14 mouse cellular contexts compared by ENCODE assay signal in genomic region chr5:142443994-142444393, GRCm38 (mm10). TPM values are rescaled to one million over a fixed set of nuclear protein-coding genes. Genes with fewer than 3 reads are reported as not detected.
DNase-seq lines count a peak whose midpoint lies in the region; ATAC-seq and TF ChIP-seq lines count a peak whose summit lies in the region.
"Had no signal": no experiment of that assay in that cellular context is flagged by ENCODE, and none has a peak within 500 bp of the region (broad histone marks: within the 10 kb centered on the region; RNA-seq: fewer than 3 reads in every experiment).

No protein-coding gene starts in this region.

- no peaks in the 10 kb centered on the region for H3K9me3 ChIP-seq in intestine, embryonic 15.5 days
- no peaks in the 10 kb centered on the region for H3K9me3 ChIP-seq in intestine, postnatal 0 days (ENCODE audit: control insufficient read depth)
- H3K9me3 ChIP-seq in limb, embryonic 15.5 days: no peaks in the 10 kb centered on the region

- H3K4me2 ChIP-seq in intestine, embryonic 15.5 days (replicated peaks): no peak overlapping the region
- no peak overlapping the region for H3K4me2 ChIP-seq in intestine, postnatal 0 days (replicated peaks; ENCODE audit: low read depth)
- no peak overlapping the region for H3K4me2 ChIP-seq in limb, embryonic 15.5 days

- DNase-seq in spleen, adult 2 months (ENCODE audit: low read depth in 1 of 2, low spot score in 2 of 2): no peak
- no peak for DNase-seq in spleen, postnatal 4 days (ENCODE audit: low spot score in 2 of 2)
- DNase-seq in urinary bladder, postnatal 25 days (ENCODE audit: low spot score): no peak
- DNase-seq in ovary, postnatal 36 days (ENCODE audit: low spot score): no peak
- DNase-seq: cerebellum, adult 18-20 months; forebrain, postnatal 0 days; gastrocnemius, postnatal 10 days; heart, postnatal 4 days; right cerebral cortex, postnatal 25 days had no signal

- no peak for TF ChIP-seq CTCF in intestine, postnatal 0 days (IDR thresholded peaks at IDR 0.05; ENCODE audit: low read depth)
- no peak for TF ChIP-seq CTCF in spleen, adult 2 months (IDR thresholded peaks at IDR 0.05; ENCODE audit: extremely low read depth, insufficient read depth, insufficient read length, insufficient replicate concordance)

- H3K4me1 ChIP-seq in intestine, embryonic 15.5 days (replicated peaks): peaks cover 61% of the 10 kb centered on the region
- peaks cover 11% of the 10 kb centered on the region; the same call in 1 of the 2 replicates for H3K4me1 ChIP-seq in intestine, postnatal 0 days (replicated peaks; ENCODE audit: control insufficient read depth, insufficient read depth, low read length)
- peaks cover 51% of the 10 kb centered on the region for H3K4me1 ChIP-seq in spleen, adult 2 months (ENCODE audit: control insufficient read depth, insufficient read depth, insufficient read length)
- H3K4me1 ChIP-seq in limb, embryonic 15.5 days: peaks cover 81% of the 10 kb centered on the region

- 70% methylated on average over 14 of the region's 14 CpGs for WGBS in intestine, embryonic 15.5 days
- WGBS in intestine, postnatal 0 days: 64% methylated on average over 14 of the region's 14 CpGs
- WGBS in spleen, adult 2 months: 64% methylated on average over 14 of the region's 14 CpGs
- WGBS in limb, embryonic 15.5 days: 76% methylated on average over 14 of the region's 14 CpGs

- no peak overlapping the region for H3K4me3 ChIP-seq in intestine, embryonic 15.5 days (replicated peaks)
- H3K4me3 ChIP-seq in intestine, postnatal 0 days (ENCODE audit: low read depth, low read length): no peak overlapping the region
- H3K4me3 ChIP-seq in spleen, adult 2 months (ENCODE audit: extremely low read depth, insufficient read depth, insufficient read length): no peak overlapping the region
- no peak overlapping the region for H3K4me3 ChIP-seq in limb, embryonic 15.5 days
- H3K4me3 ChIP-seq: myocyte had no signal

- no peak for TF ChIP-seq POLR2A in spleen, adult 2 months (IDR thresholded peaks at IDR 0.05; ENCODE audit: low read depth, low read length)

- H3K27ac ChIP-seq in intestine, embryonic 15.5 days: 0 out of 2 replicates have a peak overlapping the region, but pooled peaks have one; percentile 7
- no peak overlapping the region; the same call in 1 of the 2 replicates for H3K27ac ChIP-seq in intestine, postnatal 0 days (ENCODE audit: low read depth, low read length)
- H3K27ac ChIP-seq in spleen, adult 2 months (ENCODE audit: insufficient read depth, low read length): peak overlapping the region; percentile 52
- 0 out of 2 replicates have a peak overlapping the region, but pooled peaks have one; percentile 24 for H3K27ac ChIP-seq in limb, embryonic 15.5 days

- H3K9ac ChIP-seq in intestine, embryonic 15.5 days: no peak overlapping the region
- H3K9ac ChIP-seq in intestine, postnatal 0 days (ENCODE audit: low read depth, low read length): no peak overlapping the region
- no peak overlapping the region for H3K9ac ChIP-seq in limb, embryonic 15.5 days
- H3K9ac ChIP-seq: forebrain, postnatal 0 days had no signal

- H3K36me3 ChIP-seq in intestine, embryonic 15.5 days: no peaks in the 10 kb centered on the region
- H3K36me3 ChIP-seq in intestine, postnatal 0 days (ENCODE audit: control insufficient read depth, insufficient read depth): peaks cover 5% of the 10 kb centered on the region; the same call in 1 of the 2 replicates
- peaks cover 3% of the 10 kb centered on the region for H3K36me3 ChIP-seq in spleen, adult 2 months (ENCODE audit: control insufficient read depth, insufficient read depth, low read length)
- H3K36me3 ChIP-seq in limb, embryonic 15.5 days: peaks cover 5% of the 10 kb centered on the region

- no peak for ATAC-seq in intestine, embryonic 15.5 days
- no peak for ATAC-seq in intestine, postnatal 0 days
- ATAC-seq in limb, embryonic 15.5 days (ENCODE audit: insufficient number of reproducible peaks, low FRiP score, low TSS enrichment, low read depth): no peak
- ATAC-seq: forebrain, postnatal 0 days; lung, postnatal 0 days had no signal

- H3K27me3 ChIP-seq in intestine, embryonic 15.5 days (replicated peaks): no peaks in the 10 kb centered on the region
- no peaks in the 10 kb centered on the region for H3K27me3 ChIP-seq in intestine, postnatal 0 days (replicated peaks; ENCODE audit: control insufficient read depth, insufficient read depth, low read length)
- no peaks in the 10 kb centered on the region for H3K27me3 ChIP-seq in spleen, adult 2 months (ENCODE audit: control insufficient read depth, insufficient read depth, low read length)
- no peaks in the 10 kb centered on the region for H3K27me3 ChIP-seq in limb, embryonic 15.5 days

RNA-seq across cellular contexts. Expression of gene Ap5z1, which starts 19.8 kb away (rescaled TPM):
- 12.0 and 13.6 TPM in 2 replicates for polyA plus RNA-seq in intestine, embryonic 15.5 days (2015; fragmentation: Nextera tagmentation; extraction: Ambion mirVana)
- polyA plus RNA-seq in intestine, postnatal 0 days (2015; fragmentation: Nextera tagmentation; extraction: Ambion mirVana): 9.0 and 9.8 TPM in 2 replicates
- polyA plus RNA-seq in spleen, adult 2 months (2012; rRNA removed): 58.4 and 74.0 TPM in 2 replicates
- polyA plus RNA-seq in limb, embryonic 15.5 days (2015; fragmentation: Nextera tagmentation; extraction: Ambion mirVana): 9.8 and 9.9 TPM in 2 replicates

RNA-seq across cellular contexts. Expression of gene Foxk1, which starts 42.7 kb away (rescaled TPM):
- 4.3 and 5.3 TPM in 2 replicates for polyA plus RNA-seq in intestine, embryonic 15.5 days (2015; fragmentation: Nextera tagmentation; extraction: Ambion mirVana)
- 2.6 and 4.5 TPM in 2 replicates for polyA plus RNA-seq in intestine, postnatal 0 days (2015; fragmentation: Nextera tagmentation; extraction: Ambion mirVana)
- 39.2 and 133 TPM in 2 replicates for polyA plus RNA-seq in spleen, adult 2 months (2012; rRNA removed)
- polyA plus RNA-seq in limb, embryonic 15.5 days (2015; fragmentation: Nextera tagmentation; extraction: Ambion mirVana): 4.4 and 5.3 TPM in 2 replicates
